Mouse (Mus musculus) testis, adult 2 months (tissue): ENCODE results near the gene Mylk. TPM values are rescaled to one million over a fixed set of nuclear protein-coding genes. Genes with fewer than 3 reads are reported as not detected.

Experiments
- H3K27ac ChIP-seq: fragments of 200-500 bp; 2 replicates; pipeline ENCODE4 v1.5.1; 2012; ENCODE audit warnings: low read depth, low read length; ENCODE audit not compliant: control insufficient read depth, insufficient read depth
- H3K27me3 ChIP-seq: fragments of 200-500 bp; 2 replicates; pipeline ENCODE4 v1.6.1; 2012; ENCODE audit warnings: mild to moderate bottlenecking, low read length, moderate library complexity; ENCODE audit not compliant: control insufficient read depth, insufficient read depth
- H3K36me3 ChIP-seq: fragments of 200-500 bp; 2 replicates; pipeline ENCODE4 v1.6.1; 2012; ENCODE audit warnings: mild to moderate bottlenecking, low read length; ENCODE audit not compliant: control insufficient read depth, insufficient read depth
- H3K4me1 ChIP-seq: fragments of 200-500 bp; 2 replicates; pipeline ENCODE4 v1.6.1; 2012; ENCODE audit warnings: low read length; ENCODE audit not compliant: control insufficient read depth, insufficient read depth
- H3K4me3 ChIP-seq: fragments of 200-500 bp; 2 replicates; pipeline ENCODE4 v1.5.1; 2012; ENCODE audit warnings: low read depth, mild to moderate bottlenecking, low read length, moderate library complexity, mixed read lengths; ENCODE audit not compliant: control insufficient read depth
- CTCF ChIP-seq: fragments of 200-500 bp; IDR thresholded peaks from 2 replicates; pipeline ENCODE4 v1.5.1; 2012; ENCODE audit warnings: low read depth, mild to moderate bottlenecking, inconsistent platforms, low read length, moderate library complexity; ENCODE audit not compliant: control insufficient read depth, insufficient read depth, insufficient replicate concordance
- POLR2A ChIP-seq: fragments of 200-500 bp; IDR thresholded peaks from 2 replicates; pipeline ENCODE4 v1.6.1; 2012; ENCODE audit warnings: low read depth, mild to moderate bottlenecking, inconsistent platforms, low read length, moderate library complexity; ENCODE audit not compliant: control insufficient read depth
- polyA plus RNA-seq: library from polyadenylated mRNA; depleted of rRNA; stranded (reverse); fragments of >200 nt; gene quantifications from 2 replicates; pipeline ENCODE4 v1.2.3, GENCODE M21; 2012

Mylk gene
- polyA plus RNA-seq, 1 experiment: 25.3 TPM

DNA sequence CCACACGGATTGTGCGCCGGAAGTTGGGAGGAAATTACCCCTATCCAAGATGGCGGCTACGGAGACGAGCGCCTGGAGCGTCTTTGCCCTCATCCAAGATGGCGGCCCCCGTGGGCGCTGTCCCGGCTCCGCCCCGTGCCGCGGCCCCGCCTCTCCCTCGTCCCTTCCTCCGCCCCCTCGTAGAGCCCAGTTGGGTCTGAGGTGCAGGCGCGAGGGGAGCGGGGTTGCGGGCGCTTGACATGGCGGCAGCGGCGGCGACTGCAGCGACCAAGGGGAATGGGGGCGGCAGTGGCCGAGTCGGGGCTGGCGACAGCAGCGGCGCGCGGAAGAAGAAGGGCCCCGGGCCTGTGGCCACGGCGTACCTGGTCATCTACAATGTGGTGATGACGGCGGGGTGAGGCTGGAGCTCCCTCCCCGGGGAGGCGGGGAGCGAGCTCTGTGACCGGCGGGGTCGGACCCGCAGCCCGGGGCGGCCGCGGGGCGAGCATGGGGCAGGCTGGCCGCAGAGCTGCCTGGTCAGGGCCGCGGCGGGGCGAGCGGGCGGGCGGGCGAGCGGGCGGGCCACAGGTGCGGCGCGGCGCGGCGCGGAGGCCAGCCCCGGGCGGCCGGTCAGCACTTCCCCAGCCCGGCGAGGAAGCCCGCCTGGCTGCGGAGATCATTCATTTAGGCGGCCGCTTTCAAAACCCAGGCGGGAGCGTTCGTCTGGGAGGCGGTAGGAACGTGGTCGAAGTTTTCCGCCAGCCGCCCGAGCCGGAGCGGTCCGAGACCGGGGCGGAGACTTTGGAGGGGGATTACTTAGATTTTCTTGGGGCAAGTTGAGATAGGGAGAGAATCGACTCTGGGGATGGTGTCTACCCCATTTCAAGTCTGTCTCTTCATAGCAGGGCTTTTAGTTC, 277.5 kb downstream of the Mylk start, which contains the start of gene Hacd2:
Gene Hacd2, plus strand, starts transcription at position 187 of the 896 bp plus-strand sequence.
- H3K27me3 ChIP-seq: no peaks in the 10 kb centered on the region
- H3K27ac ChIP-seq: peak within 1 kb of the TSS; percentile 81
- no peaks in the 10 kb centered on the region for H3K36me3 ChIP-seq
- H3K4me3 ChIP-seq: peak within 1 kb of the TSS; percentile 95
- no peaks in the 10 kb centered on the region for H3K4me1 ChIP-seq
- TF ChIP-seq POLR2A (peak; percentile 96), CTCF (no peak)

DNA sequence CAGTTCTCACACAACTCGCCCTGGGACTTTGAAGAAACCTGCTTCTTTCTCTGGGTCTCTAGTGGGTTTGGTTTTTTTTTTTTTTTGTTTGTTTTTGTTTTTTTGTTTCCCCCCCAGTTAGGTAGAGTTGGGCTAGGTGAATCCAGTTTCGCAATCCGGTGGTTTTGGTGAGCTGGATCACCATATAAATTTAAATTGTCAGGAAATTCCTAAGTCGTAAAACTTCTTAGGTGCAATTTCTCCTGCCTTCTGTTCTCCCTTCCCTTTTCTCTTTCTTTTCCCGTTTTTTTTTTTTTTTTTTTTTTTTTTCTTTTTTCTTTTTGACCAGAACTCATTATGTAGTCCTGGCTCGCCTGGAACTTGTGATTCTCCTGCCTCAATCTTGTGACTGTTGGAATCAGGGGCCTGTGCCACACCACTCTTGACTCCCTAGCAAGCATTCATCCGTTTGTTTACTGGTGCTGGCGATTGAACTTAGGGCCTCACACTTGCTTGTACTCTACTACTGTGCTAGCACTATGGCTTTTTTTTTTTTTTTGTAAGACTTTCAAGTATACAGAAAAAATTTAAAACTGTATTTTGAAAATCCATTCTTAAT, 278.2 kb downstream of the Mylk start:
- TF ChIP-seq POLR2A: no peak
- TF ChIP-seq CTCF: no peak
- peak overlapping the region; percentile 95 for H3K4me3 ChIP-seq
- H3K36me3 ChIP-seq: no peaks in the 10 kb centered on the region
- no peaks in the 10 kb centered on the region for H3K27me3 ChIP-seq
- H3K4me1 ChIP-seq: no peaks in the 10 kb centered on the region
- peak overlapping the region; percentile 71 for H3K27ac ChIP-seq

GRCm38 (mm10) chr16:35024300-35024699, 279.3 kb downstream of the Mylk start:
- Histone ChIP-seq H3K4me1 (no peaks in the 10 kb centered on the region), H3K4me3 (no peak overlapping the region), H3K36me3 (no peaks in the 10 kb centered on the region), H3K27me3 (no peaks in the 10 kb centered on the region), H3K27ac (no peak overlapping the region)
- no peak for TF ChIP-seq POLR2A
- TF ChIP-seq CTCF: no peak

DNA sequence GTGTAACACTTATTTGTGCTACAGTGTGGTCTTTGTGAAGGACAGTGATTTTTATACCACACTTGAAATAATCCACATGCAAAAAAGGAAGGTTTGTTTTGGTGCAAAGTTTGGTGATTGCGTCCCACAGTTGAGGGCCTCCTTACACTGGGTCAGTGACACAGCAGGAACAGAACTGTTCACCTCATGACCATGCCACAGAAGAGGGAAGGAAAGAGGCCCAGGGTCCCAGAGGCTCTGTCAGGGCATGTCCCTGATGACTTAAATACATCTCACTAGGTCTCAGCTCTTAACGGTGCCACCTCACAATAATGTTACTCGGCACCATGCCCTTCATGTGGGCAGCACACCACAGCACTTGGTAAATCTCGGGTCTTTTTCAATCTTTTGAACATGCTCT, 280.3 kb downstream of the Mylk start:
- Histone ChIP-seq H3K27me3 (no peaks in the 10 kb centered on the region), H3K36me3 (0 out of 2 replicates have a peak, but pooled peaks cover 1% of the 10 kb centered on the region), H3K4me1 (no peaks in the 10 kb centered on the region), H3K27ac (no peak overlapping the region), H3K4me3 (no peak overlapping the region)
- no peak for TF ChIP-seq POLR2A
- TF ChIP-seq CTCF: no peak

GRCm38 (mm10) chr16:35033241-35033640, 288.2 kb downstream of the Mylk start:
- Histone ChIP-seq H3K4me1 (peaks cover 5% of the 10 kb centered on the region), H3K27ac (no peak overlapping the region), H3K36me3 (peaks cover 1% of the 10 kb centered on the region; the same call in 1 of the 2 replicates), H3K4me3 (no peak overlapping the region), H3K27me3 (no peaks in the 10 kb centered on the region)
- TF ChIP-seq CTCF (no peak), POLR2A (no peak)

DNA sequence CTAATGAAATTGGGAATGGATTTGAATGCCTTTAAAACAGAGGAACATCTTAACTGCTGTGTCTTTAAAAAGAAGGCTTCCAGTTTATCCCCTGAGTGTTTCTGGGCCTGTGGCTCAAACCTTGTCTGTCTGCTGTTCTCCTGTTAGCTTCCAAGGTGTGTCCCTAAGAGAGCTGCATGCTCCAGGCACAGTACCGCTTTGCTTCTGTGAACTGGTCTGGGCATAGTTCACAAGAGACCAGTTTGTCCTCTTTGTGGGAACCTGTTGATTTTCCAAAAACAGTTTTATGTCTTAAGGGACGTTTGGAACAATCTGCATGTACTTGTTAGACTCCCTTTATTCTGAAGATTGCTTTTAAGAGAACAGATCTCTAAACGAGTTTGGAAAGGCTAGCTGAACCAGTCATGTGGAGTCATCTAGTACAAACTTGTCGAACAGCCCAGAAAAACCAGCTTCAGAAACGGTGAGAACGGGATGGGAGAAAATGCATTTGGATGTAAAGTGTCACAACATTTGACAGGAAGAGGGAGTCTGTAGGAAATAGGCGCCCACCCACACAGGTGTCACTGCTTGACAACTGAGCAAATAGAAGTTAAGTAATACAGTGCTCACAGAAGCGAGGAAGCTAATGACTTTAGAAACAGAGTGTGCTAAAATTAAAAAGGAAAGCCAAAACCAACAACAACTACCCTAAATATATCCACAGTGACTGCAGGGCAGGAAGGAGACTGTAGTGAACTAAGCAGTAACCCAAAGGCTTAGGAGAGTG, 289.0 kb downstream of the Mylk start:
- TF ChIP-seq CTCF: no peak
- TF ChIP-seq POLR2A: no peak
- H3K27ac ChIP-seq: no peak overlapping the region
- H3K36me3 ChIP-seq: peaks cover 1% of the 10 kb centered on the region; the same call in 1 of the 2 replicates
- no peak overlapping the region for H3K4me3 ChIP-seq
- H3K27me3 ChIP-seq: no peaks in the 10 kb centered on the region
- H3K4me1 ChIP-seq: peaks cover 5% of the 10 kb centered on the region

DNA sequence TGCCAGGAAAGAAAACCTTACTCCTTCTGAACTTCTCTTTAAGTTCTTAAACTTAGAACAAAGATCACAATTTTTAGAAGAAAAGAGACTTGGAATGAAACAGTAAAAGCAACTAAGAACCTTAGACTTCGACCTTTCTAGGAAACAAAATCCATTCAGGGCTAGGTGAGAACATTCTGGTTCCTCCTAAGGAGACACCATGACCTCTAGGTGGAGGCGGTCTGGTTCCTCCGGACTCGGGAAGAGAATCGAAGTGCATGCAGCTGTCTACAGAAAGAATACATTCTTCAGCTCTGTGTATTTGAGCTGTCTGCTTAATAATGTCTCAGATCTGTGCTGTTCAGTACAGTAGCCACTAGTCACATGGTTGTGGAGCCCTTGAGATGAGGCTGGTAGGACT, 290.0 kb downstream of the Mylk start:
- Histone ChIP-seq H3K4me3 (no peak overlapping the region), H3K36me3 (no peaks in the 10 kb centered on the region; the same call in 1 of the 2 replicates), H3K27me3 (no peaks in the 10 kb centered on the region), H3K4me1 (peaks cover 5% of the 10 kb centered on the region), H3K27ac (no peak overlapping the region)
- TF ChIP-seq POLR2A (no peak), CTCF (no peak)
